Mouse (Mus musculus): ENCODE measurements around the gene Cox8b. TPM values are rescaled to one million over a fixed set of nuclear protein-coding genes. Genes with fewer than 3 reads are reported as not detected.

Cox8b gene
- polyA plus RNA-seq, 1 experiment from 2014 or later = 93.0 TPM

DNA sequence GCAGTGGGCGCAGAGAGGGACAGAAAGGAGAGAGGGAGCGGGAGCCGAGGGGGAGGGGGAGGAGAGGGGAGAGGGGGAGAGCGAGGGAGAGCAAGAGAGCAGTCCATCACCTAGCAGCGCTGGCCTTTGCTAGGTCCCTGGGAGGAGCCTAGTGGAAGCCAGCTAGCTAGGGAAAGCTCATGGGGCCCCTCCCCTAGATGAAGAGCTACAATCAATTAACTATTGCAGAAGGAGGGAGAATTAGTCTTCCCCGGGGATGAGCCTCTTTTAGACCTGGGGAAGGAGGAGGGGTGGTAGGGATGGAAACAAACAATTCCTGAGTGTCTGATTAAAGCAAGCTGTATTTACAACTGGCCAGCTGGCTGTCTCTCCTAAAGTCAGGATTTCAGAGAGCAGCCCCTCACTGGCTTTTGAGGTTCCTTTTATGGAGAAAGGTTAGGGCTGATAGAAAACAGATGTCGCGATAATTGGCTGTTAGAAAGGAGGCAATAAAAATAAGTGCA is 39.5 kb upstream of the Cox8b start:
- no peak overlapping the region for H3K4me3 ChIP-seq
- H3K27me3 ChIP-seq (replicated peaks) = peaks cover 17% of the 10 kb centered on the region
- H3K4me2 ChIP-seq = 0 out of 2 replicates have a peak overlapping the region, but pooled peaks have one; percentile 4
- H3K4me1 ChIP-seq (replicated peaks) = peaks cover 15% of the 10 kb centered on the region
- no peak for ATAC-seq (ENCODE audit: insufficient number of reproducible peaks, low FRiP score)
- peak overlapping the region; percentile 37; the same call in 1 of the 2 replicates for H3K9ac ChIP-seq
- H3K36me3 ChIP-seq = peaks cover 1% of the 10 kb centered on the region; the same call in 1 of the 2 replicates
- H3K27ac ChIP-seq (ENCODE audit: poor library complexity, severe bottlenecking) = no peak overlapping the region
- H3K9me3 ChIP-seq (replicated peaks) = no peaks in the 10 kb centered on the region
- WGBS = 14% methylated on average over 8 of the region's 8 CpGs

DNA sequence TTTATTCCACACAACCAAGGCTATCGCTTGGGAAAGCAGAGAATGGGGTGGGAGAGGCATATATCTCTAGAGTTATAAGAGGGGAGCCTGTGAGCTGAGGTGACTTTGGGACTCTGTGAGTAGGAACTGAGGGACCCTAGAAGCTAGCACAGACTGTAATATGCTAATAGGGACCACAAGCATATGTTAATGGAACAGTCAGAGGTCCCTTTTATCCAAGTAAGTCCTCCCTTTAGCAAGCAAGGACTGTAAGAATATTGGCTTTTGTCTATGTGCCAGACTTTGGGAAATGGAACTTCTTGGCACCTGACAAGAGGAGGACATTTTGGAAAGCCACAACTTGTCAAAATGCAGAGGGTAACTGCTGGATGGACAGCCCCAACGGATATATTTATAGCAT is 38.6 kb upstream of the Cox8b start:
- Histone ChIP-seq H3K4me3 (no peak overlapping the region), H3K9me3 (replicated peaks) (no peaks in the 10 kb centered on the region), H3K9ac (no peak overlapping the region), H3K27me3 (replicated peaks) (peaks cover 17% of the 10 kb centered on the region), H3K4me1 (replicated peaks) (peaks cover 15% of the 10 kb centered on the region), H3K36me3 (no peaks in the 10 kb centered on the region), H3K27ac (ENCODE audit: poor library complexity, severe bottlenecking) (no peak overlapping the region), H3K4me2 (no peak overlapping the region)
- WGBS = 35% methylated on average over 2 of the region's 2 CpGs
- no peak for ATAC-seq (ENCODE audit: insufficient number of reproducible peaks, low FRiP score)

DNA sequence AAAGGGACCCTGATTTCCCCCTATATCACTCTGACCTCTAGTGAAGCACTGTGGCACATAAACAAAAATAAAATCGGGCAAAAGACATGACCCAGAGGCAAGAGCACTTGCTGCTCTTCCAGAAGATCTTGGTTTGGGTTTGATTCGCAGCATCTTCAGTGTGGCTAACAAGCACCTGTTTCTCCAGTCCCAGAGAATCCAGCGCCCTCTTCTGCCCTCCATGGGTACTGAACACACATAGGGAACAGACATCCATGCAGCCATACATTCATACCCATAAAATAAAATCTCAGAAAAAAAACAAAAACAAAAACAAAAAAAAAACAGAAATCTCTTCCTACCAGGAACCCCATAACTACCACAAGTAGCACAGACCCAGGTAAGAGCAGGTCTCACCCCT is 38.2 kb upstream of the Cox8b start:
- H3K4me1 ChIP-seq (replicated peaks) = peaks cover 15% of the 10 kb centered on the region
- no peak overlapping the region for H3K4me2 ChIP-seq
- no peak overlapping the region for H3K4me3 ChIP-seq
- no peak overlapping the region for H3K9ac ChIP-seq
- ATAC-seq (ENCODE audit: insufficient number of reproducible peaks, low FRiP score) = no peak
- H3K27ac ChIP-seq (ENCODE audit: poor library complexity, severe bottlenecking) = no peak overlapping the region
- no peaks in the 10 kb centered on the region for H3K36me3 ChIP-seq
- H3K27me3 ChIP-seq (replicated peaks) = peaks cover 17% of the 10 kb centered on the region
- WGBS = 34% methylated on average over 3 of the region's 3 CpGs
- no peaks in the 10 kb centered on the region for H3K9me3 ChIP-seq (replicated peaks)

DNA sequence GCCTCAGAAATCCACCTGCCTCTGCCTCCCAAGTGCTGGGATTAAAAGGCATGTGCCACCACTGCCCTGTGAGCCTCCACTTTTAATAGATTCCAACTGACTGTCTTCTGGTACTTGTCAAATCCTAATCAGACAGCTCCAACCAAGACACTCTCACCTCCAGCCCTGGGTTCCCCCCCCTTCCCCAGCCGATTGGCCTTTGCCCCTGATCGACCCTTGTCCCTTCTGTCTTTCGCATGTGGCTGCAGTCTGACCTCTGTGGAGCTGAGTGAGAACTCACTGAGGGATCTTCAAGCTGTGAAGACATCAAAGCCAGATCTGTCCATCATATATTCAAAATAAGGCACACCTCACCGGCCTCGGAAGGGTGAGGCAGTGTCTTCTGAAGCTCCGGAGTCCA is 26.9 kb upstream of the Cox8b start:
- no peak overlapping the region for H3K27ac ChIP-seq (ENCODE audit: poor library complexity, severe bottlenecking)
- peaks cover 10% of the 10 kb centered on the region for H3K4me1 ChIP-seq (replicated peaks)
- H3K36me3 ChIP-seq = no peaks in the 10 kb centered on the region
- no peak overlapping the region for H3K4me2 ChIP-seq
- no peak overlapping the region for H3K4me3 ChIP-seq
- 0 out of 2 replicates have a peak, but pooled peaks cover 7% of the 10 kb centered on the region for H3K9me3 ChIP-seq (replicated peaks)
- H3K27me3 ChIP-seq (replicated peaks) = peaks cover 51% of the 10 kb centered on the region
- ATAC-seq (ENCODE audit: insufficient number of reproducible peaks, low FRiP score) = no peak
- WGBS = 81% methylated on average over 6 of the region's 6 CpGs
- H3K9ac ChIP-seq = no peak overlapping the region

- no peak for ATAC-seq (ENCODE audit: insufficient number of reproducible peaks, low FRiP score)
- Histone ChIP-seq H3K27me3 (replicated peaks) (peaks cover 84% of the 10 kb centered on the region), H3K36me3 (no peaks in the 10 kb centered on the region), H3K4me2 (peak overlapping the region; percentile 66), H3K4me1 (replicated peaks) (peaks cover 11% of the 10 kb centered on the region), H3K9ac (no peak overlapping the region), H3K9me3 (replicated peaks) (no peaks in the 10 kb centered on the region), H3K27ac (ENCODE audit: poor library complexity, severe bottlenecking) (no peak overlapping the region), H3K4me3 (peak overlapping the region; percentile 39)
- WGBS = 24% methylated on average over 30 of the region's 30 CpGs
Measured at GRCm38 (mm10) chr7:140923070-140923775, 23.0 kb upstream of the Cox8b start.

DNA sequence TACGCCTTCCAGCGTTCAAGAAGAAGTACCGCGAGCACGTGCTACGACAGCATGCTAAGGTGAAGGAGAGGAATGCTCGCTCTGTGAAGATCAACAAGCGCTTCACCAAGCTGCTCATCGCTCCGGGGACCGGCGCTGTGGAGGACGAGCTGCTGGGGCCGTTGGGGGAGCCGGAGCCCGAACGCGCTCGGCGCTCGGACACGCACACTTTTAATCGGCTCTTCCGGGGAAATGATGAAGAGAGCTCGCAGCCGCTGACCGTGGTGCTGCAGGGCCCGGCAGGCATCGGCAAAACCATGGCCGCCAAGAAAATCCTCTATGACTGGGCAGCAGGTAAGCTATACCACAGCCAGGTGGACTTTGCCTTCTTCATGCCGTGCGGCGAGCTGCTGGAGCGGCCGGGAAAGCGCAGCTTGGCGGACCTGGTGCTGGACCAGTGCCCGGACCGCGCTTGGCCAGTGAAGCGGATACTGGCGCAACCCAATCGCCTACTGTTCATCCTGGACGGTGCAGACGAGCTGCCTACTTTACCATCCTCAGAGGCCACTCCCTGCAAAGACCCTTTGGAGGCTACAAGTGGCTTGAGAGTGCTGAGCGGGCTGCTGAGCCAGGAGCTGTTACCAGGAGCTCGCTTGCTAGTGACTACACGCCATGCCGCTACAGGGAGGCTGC is 22.3 kb upstream of the Cox8b start:
- H3K9ac ChIP-seq = peak overlapping the region; percentile 11; the same call in 1 of the 2 replicates
- WGBS = 3% methylated on average over 49 of the region's 49 CpGs

GRCm38 (mm10) chr7:140921225-140921975 is 21.2 kb upstream of the Cox8b start:
- Histone ChIP-seq H3K4me1 (replicated peaks) (peaks cover 11% of the 10 kb centered on the region), H3K27ac (ENCODE audit: poor library complexity, severe bottlenecking) (no peak overlapping the region), H3K27me3 (replicated peaks) (peaks cover 87% of the 10 kb centered on the region), H3K4me3 (no peak overlapping the region), H3K4me2 (no peak overlapping the region), H3K36me3 (no peaks in the 10 kb centered on the region), H3K9me3 (replicated peaks) (no peaks in the 10 kb centered on the region), H3K9ac (no peak overlapping the region)
- 22% methylated on average over 22 of the region's 22 CpGs for WGBS
- ATAC-seq (ENCODE audit: insufficient number of reproducible peaks, low FRiP score) = no peak

More for the DNA sequence above, 22.3 kb upstream of the Cox8b start:
- peaks cover 89% of the 10 kb centered on the region for H3K27me3 ChIP-seq (replicated peaks)
- peaks cover 11% of the 10 kb centered on the region for H3K4me1 ChIP-seq (replicated peaks)
- no peaks in the 10 kb centered on the region for H3K9me3 ChIP-seq (replicated peaks)
- H3K36me3 ChIP-seq = no peaks in the 10 kb centered on the region
- H3K4me3 ChIP-seq = peak overlapping the region; percentile 39
- no peak overlapping the region for H3K27ac ChIP-seq (ENCODE audit: poor library complexity, severe bottlenecking)
- H3K4me2 ChIP-seq = peak overlapping the region; percentile 66
- no peak for ATAC-seq (ENCODE audit: insufficient number of reproducible peaks, low FRiP score)

DNA sequence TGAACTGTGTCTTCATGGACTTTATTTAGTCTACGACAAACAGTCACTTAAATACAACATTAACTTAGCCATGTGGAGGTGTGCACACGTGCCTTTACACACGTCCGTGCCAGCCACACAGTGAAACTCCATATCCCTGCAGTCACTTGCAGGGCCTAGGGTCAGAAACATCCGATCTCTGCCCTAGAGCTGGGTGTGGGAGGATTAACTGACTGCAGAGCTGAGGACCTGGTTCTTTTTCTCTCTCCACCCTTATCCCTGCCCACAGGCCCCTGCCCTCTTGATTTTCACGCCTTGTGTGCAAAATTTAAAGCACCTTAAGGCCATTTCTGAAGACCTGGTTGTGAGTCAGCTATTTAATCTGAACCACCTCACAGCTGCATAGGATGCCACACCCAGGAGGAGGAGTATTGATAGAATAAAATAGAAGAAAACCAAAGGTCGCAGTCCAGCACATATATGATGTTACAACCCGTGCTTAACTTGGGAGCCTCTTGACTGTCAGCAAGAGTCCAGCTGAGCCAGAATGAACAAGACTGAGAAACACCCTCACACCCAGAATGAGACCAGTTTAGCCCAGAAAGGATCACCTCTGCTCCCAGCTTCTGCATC is 20.3 kb upstream of the Cox8b start, which contains the start of gene Nlrp6:
TSS of gene Nlrp6 (plus strand) at position 485 of the 612 bp plus-strand sequence.
- Histone ChIP-seq H3K27ac (ENCODE audit: poor library complexity, severe bottlenecking) (no peak within 1 kb of the TSS), H3K4me3 (no peak within 1 kb of the TSS), H3K9ac (no peak within 1 kb of the TSS), H3K4me2 (no peak within 1 kb of the TSS), H3K36me3 (no peaks in the 10 kb centered on the region), H3K9me3 (replicated peaks) (no peaks in the 10 kb centered on the region), H3K27me3 (replicated peaks) (peaks cover 85% of the 10 kb centered on the region), H3K4me1 (replicated peaks) (peaks cover 11% of the 10 kb centered on the region)
- 71% methylated on average over 8 of the region's 8 CpGs for WGBS
- ATAC-seq (ENCODE audit: insufficient number of reproducible peaks, low FRiP score) = no peak

GRCm38 (mm10) chr7:140919911-140920310 is 19.7 kb upstream of the Cox8b start:
- H3K27ac ChIP-seq (ENCODE audit: poor library complexity, severe bottlenecking) = no peak overlapping the region
- H3K36me3 ChIP-seq = no peaks in the 10 kb centered on the region
- H3K9ac ChIP-seq = no peak overlapping the region
- H3K27me3 ChIP-seq (replicated peaks) = peaks cover 80% of the 10 kb centered on the region
- no peaks in the 10 kb centered on the region for H3K9me3 ChIP-seq (replicated peaks)
- WGBS = 38% methylated on average over 4 of the region's 4 CpGs
- no peak overlapping the region for H3K4me3 ChIP-seq
- no peak for ATAC-seq (ENCODE audit: insufficient number of reproducible peaks, low FRiP score)
- H3K4me2 ChIP-seq = no peak overlapping the region
- peaks cover 11% of the 10 kb centered on the region for H3K4me1 ChIP-seq (replicated peaks)

DNA sequence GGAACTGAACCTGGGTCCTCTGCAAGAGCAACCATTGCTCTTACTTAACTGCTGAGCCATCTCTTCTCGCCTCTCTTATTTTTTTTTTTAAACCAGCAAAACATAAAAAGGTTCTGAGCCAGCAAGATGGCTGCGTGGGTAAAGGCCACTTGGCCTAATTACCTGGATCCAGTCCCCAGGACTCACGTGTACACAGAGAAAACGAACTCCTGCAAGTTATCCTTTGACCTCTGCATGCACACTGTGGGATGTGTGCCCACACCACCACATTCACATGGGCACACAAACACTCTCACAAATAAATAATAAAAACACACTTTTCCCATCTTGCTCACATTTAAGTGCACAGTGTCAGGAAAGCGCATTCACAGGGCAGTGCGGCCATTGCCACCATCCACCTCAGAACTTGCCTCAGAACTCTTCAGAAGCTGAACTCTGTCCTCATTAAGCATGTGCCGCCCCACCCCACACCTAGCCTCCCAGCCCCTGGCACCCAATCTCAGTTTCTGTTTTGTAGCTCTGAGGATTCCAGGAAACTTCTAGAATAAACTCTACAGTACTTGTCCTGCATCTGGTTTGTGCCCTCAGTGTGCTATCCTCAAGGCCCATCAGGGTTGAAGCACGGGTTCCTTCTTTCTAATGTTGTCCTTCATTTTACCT is 13.9 kb upstream of the Cox8b start:
- WGBS = 80% methylated on average over 8 of the region's 8 CpGs
- Histone ChIP-seq H3K4me2 (no peak overlapping the region), H3K4me3 (no peak overlapping the region)

More for the DNA sequence above, 13.9 kb upstream of the Cox8b start:
- H3K4me1 ChIP-seq (replicated peaks) = no peaks in the 10 kb centered on the region
- H3K27me3 ChIP-seq (replicated peaks) = peaks cover 34% of the 10 kb centered on the region
- no peak overlapping the region for H3K9ac ChIP-seq
- no peak for ATAC-seq (ENCODE audit: insufficient number of reproducible peaks, low FRiP score)
- H3K9me3 ChIP-seq (replicated peaks) = no peaks in the 10 kb centered on the region
- H3K36me3 ChIP-seq = no peaks in the 10 kb centered on the region
- no peak overlapping the region for H3K27ac ChIP-seq (ENCODE audit: poor library complexity, severe bottlenecking)
